Mouse (Mus musculus) testis, postnatal 14 days (tissue): ENCODE results near the gene Adgrg2.

Experiments used
- DNase-seq: peaks from one replicate; pipeline ENCODE4 v3.0.0; 2021; ENCODE audit warnings: low spot score

The Adgrg2 gene

DNA sequence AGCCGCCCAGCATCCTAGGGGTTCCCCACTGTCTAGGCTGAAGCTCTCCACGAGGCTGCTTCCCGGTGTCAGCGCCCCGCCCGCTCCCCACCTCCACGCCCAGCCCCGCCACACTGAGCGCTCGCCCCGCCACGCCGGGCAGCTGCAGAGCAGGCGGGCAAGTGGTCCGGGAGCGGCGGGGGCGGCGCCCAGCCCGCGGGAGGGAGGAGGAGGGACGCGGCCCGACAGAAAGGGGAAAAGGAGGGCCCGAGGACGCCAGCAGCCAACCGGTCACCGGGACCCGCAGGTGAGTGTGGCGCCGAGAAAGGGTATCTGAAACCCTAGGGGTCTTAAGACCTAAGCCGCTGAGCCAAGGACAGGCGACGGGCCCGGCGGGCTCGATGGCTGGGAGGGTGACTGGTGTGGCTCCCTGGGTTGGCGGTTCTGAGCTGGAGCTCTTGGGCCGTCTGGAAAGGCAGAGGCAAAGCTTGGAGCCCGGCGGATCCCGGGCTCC lies at the start of gene Adgrg2:
TSS of gene Adgrg2 (plus strand) at position 227 of the 493 bp plus-strand sequence.
- DNase-seq, result peak; percentile 7

DNA sequence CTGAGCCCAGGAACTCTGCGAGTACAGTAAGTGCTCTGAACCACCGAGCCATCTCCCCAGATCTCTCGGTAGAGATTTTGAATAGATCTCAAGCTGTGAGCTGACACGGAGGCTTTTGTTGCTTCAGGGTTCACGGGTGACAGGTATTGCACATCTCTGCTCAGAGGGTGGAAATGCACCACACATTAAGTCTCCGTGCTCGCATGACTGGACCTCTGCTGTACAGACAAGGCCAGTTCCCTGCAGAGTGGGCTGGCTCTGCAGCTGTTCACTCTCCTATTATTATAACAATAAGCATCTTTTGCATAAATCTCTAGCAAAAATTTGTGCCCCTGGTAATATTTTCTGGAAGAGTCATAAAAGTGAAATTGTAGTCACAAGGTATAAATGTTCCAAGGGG lies 39.5 kb upstream of the Adgrg2 start:
- no peak for DNase-seq

DNA sequence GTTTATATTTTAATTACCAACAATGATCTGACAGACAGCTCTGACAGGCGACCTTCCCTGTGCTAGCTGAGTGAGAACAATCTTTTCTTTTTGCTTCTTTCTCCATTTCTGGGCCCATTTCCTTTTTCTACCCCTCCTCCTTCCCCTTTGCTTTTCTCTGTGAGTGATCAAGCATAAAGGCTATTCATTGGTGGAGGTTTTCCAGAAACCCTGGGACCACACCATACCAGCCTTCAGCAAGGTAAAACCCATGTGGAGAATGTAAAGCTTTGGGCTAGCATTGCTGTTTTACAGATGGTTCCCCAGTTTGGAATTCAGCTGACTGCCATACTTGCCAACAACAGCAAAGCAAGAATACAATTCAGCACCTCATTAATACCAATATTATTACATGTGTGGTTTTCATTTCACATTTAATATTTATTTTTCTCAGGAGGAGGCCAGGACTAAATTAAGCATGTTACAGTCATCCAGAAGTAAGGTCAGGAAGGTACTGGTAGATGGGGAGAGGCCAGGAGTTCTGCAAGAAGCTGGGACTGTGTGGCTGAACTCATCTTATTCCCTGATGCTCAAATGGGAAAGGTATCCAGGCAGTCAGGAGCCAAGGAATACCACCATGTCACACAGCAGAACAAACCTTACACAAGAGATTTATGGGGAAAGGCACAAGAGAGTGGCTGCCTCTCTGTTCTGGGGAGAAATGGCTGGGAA lies 38.4 kb upstream of the Adgrg2 start:
- DNase-seq, result no peak

DNA sequence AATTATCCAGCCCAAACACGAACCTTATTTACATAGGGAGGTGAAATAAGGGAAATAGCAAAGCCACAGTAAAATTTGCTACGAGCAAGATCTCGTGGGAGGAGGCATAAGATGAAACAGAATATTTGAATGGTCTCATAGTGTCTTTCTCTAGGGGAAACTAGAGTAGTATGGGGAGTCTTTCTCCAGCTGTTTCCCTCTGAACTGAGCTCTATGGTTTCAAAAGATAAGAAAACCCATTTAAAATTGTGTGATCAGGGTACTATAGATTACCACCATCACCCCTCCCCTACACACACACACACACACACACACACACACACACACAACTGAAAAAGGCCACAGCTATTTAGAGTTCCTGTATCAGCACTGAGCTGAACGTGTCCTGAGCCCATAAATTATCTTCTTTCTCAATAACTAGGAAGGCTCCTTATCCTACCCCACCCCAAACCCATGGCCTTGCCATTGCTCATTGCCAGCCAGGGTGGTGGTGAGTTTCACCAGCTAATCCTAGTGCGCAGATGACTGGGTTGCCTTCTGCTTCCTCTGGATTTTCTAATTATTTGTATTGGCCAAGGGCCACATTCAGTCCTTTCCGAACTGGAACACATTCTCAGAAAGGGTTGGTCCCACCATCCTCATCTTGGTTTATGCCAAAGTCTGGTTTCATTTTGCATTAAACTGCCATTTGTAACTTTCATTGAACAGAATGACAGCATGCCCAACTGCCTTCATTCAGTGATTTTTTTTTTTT lies 5.6 kb upstream of the Adgrg2 start:
- no peak for DNase-seq

DNA sequence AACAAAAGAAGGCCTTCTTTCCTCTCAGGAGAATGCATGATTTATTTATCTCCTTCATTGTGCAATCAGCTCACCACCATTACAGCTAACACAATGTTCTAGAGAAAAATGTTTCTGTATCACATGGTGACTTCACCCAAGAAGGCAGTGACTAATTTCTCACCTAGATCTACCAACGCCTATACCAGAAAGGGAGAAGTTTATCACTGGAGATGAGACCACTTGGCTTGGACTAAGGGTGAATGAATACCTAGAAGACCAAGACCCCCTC lies 5.1 kb upstream of the Adgrg2 start:
- DNase-seq, result no peak

DNA sequence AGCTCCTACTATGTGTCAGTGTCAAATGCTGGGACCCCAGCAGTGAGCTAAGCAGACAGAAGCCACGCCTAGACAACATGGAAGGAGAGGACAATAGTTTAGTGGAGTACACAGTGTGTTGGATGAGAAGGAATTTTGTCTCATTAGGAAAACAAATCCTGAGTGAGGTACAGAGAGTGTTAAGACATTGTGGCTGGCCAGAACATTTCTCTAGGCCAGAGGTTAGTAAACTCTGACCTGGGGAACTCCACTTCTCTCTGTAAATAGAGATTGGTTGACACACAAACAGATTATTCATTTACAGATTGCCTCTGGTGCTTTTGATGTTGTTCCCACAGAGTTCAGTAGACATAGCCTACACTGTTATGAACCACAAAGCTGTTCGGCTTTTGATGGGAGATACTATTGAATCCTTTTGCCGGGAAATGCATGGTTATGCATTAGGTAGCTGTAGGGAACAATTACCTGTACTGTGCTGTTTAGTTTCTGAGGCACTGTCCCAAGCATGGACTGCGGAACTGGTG lies 22.5 kb downstream of the Adgrg2 start:
- DNase-seq, result no peak

DNA sequence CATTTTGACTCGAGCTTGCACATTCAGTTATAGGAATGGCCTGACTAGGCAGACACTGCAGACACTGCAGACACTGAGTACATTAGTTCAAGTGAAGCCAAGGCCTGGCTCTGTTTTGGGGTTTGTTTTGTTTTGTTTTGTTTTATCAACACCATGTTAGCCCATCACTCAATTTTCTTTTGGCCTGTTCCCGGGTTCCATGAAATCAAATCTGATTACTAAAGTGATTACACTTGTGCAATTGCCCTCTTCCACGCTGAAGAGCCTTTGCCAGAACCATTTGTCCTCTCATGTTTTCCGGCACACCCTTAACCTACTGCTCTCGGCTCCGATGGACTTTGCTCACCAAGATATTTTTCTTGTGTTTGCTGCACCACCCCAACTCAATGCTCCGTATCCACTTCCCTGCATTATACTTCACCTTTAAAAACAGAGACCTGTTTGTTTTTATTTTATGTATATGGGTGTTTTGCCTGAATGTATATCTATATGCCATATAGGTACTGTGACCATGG lies 23.4 kb downstream of the Adgrg2 start:
- no peak for DNase-seq

DNA sequence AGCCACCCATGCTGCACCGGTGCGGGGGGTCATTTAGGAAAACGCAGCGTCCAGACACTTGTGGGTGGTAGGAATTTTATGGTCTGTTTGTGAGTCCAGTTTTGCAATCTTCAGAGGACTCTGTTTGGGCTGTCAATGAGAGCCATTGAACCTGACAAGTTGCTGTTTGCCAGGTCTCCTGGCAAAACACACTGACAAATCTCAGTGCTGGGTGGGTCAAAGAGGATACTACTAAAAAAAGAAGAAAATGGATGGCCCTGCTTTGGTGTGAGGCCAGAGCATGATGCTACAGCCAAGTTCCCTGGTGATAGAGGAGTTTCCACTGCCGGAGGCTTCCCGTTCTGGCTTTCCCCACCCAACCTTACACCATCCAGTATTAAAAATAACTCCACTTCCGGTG lies 27.9 kb downstream of the Adgrg2 start:
- DNase-seq, result no peak

DNA sequence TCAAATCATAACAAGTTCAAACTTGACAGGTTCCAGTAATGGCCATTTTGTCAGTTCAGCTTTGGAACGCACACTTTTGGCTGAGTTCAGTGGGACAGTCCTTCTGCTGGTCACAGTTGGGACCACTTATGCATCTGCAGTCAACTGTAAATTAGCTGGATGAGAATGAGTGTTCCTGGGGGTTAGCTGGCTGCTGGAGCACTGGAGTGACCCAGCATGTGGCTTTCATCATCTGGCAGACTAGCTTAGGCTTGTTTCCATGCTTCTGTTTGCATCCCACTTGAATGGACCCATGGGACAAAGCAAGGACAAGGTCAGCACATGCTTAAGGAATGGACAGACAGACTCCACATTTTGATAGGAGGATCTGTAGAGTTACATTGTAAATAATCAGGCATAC lies 33.2 kb downstream of the Adgrg2 start:
- DNase-seq, result no peak

DNA sequence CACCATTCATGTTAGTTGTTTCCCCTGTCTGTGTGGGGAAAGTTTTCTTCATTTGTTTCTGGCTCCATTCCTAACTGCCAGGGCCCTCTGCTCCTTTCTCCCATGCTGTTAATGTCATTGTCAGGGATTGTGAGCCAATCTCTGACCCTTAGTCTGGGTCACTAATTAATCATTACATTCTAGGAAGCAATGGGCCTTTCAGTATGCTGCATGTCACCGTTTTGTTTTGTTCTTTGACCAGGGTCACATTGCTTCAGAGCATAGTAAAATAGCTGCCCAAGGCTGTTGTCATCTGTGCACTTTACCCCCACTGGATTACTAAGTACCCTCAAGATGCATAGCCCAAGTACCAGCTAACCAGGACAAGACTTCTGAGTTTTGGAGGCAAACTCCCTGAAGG lies 36.0 kb downstream of the Adgrg2 start:
- DNase-seq, result no peak

DNA sequence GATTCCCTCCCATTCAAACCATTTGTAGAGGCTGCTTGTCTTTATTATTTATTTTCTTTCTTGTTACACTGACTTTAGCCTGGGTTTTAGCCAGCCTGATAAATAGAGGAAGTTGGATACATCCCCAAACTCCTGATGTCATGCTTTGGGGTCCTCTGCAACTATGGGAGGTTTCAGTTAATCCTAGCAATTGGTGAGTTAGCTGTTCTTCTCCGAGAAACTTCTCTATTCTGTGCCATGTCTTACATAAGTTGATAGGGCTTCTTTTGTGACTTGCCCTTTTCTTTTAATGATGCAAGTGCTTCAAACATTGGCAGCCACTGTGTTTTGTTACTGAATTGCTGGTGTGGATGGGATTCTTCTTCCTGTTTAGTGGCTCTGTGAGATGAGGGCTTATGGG lies 36.4 kb downstream of the Adgrg2 start:
- no peak for DNase-seq

DNA sequence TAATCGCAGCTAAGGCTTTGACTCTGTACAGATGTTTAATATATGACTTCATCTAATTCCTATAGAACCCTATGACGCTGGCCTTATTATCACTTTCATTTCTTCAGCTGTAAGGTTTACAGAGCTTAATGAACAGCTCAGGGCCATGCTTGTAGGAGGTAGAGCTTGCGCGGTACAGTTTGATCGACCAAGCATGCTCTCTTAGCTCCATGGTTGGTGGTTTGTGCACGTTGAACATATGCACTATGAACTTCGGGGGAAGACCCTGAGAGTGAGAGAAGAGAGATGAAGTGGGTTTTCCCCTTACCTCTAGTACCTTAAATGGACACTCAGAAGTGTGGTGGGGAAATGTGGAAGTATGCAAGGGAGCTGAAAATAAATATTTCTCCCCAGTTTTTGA lies 41.7 kb downstream of the Adgrg2 start:
- no peak for DNase-seq

DNA sequence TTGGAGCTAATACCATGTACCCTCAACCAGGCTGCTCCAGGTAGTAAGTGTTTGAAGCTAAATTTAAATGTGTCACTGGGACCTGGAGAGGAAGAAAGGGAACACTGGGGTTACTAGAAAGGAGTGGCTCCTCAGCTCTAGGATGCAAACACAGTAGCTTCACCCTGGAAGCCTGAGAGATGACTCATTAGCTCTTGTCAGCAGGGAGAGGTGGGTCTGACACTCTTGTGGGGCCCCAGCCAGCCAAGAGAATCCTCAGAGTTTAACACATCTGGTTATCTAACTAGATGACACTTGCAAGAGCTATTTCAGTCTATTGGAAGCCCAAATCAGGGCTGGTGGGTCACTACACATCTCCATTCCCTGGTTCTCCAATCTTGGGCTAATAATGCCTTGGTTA lies 50.8 kb downstream of the Adgrg2 start:
- no peak for DNase-seq

DNA sequence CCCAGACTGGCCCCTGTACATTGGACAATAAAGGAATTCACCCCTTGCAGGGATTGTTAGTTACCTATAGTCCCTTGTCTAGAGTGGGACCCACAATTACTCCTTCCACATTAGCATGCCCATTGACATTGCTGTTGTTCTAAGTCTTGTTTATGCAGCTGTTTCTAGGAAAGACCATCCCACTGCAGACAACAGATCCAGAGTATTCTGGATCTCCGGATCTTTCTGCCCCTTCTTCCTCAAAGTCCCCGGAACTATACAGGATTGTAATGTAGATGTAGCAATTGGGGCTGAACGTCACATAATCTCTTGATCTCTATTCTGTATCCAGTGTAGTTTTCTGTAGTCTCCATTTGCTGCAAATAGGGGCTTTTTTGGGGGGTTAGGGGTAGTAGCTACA lies 57.9 kb downstream of the Adgrg2 start:
- no peak for DNase-seq

DNA sequence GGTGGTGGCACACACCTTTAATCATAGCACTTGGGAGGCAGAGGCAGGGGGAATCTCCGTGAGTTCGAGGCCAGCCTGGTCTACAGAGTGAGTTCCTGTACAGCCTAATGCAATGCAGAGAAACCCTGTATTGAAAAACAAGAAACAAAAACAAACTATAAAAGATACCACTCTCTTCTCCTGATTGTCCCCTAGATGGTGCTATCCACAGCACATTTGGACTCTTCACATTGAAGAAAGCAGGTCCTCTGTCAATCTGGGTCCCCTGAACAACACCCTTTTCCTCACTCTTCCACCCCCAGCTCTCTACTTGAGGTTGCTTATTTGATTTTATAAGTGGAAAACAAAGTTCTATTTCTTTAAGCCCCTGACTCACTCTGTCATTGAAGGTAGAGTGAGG lies 58.9 kb downstream of the Adgrg2 start:
- DNase-seq, result no peak

DNA sequence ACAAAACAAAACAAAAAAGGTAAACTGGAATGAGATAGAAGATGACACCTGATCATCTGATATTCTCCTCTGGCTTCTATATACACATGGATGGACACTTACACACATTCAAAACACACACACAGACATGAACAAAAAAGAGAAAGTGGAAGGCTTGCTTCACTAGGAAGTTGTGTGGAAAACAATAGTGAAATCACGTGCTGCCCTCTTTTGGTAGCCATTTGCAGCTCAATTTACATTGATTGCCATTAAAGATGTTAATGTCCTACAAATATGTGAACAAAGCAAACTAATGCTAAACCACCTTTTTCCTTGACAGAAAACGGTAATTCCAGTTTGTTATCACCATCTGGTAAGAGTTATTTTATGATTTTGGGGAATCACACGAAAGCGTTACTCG lies 65.2 kb downstream of the Adgrg2 start:
- DNase-seq, result no peak

DNA sequence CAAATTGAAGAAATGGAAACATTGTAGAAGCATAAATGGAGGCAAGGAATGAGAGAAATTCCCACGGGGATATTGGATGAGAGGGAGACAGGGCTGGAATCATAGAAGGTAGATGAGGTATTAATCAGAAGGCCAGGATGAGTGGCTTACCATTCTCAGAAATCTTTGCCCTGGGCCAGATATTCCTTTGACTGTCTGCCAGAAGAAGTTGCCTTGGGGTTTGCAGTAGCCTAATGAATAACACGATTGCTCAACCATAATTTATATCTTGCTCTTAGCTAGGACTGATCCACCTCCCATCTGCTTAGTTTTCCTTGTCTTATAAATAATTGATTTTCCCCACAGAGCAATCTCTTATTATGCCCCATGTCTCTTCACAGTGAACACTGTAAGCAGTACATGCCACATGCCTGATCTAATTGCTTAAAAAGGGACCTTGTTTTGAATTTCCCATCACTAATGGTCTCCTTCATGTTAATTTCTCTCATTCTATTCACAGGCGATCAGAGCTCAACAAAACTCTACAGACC lies 80.8 kb downstream of the Adgrg2 start:
- no peak for DNase-seq

DNA sequence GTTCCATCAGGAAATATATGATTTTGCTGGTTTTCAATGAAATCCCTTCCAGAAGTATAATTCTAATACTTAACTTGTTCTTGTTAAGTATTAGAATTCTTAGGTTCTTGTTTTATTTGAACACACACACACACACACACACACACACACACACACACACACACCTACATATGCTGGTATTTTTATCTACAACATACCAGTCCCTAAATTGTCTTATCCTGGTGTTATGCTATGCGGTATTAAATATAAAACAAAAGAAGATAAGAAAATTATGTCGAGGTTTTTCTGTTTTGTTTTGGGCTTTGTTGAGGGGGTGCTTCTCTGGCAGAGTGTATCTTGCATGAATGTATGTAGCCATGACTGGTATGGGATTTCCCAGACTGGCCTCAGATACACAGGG lies 99.3 kb downstream of the Adgrg2 start:
- DNase-seq, result no peak

DNA sequence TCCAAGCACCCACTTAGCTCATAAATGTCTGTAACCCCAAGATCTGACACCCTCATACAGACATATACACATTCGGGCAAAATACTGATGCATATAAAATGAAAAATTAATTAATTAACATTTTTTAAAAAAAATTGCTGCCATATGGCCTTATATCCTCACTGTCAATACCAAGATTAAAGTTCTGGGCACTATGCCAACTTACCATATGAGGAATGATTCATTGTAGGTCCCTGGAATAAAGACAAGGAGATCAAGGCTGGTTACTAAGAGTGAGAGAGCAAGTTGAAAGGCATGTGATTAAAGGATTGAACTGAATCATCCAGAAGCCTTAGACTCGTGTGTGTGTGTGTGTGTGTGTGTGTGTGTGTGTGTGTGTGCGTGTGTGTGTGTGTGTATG lies 103.8 kb downstream of the Adgrg2 start:
- no peak for DNase-seq

DNA sequence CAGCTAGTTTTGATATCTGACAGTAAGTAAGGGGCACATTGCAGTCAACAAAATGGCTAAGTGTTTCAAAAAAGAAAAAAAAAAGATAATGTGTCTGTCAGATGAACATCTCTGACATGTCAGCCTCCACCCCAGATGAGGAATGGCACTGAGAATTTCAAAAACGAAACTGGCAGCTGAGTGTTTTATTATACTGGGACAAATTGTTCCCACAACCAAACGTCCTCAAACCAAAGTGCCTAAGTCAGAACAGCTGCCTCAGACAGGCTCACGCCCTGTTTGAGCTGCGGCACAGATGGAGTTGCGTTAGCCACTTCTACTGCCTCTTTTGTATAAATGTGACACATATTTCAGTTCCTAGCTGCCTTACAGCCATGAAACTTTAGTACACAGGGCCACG lies 104.4 kb downstream of the Adgrg2 start:
- DNase-seq, result no peak

DNA sequence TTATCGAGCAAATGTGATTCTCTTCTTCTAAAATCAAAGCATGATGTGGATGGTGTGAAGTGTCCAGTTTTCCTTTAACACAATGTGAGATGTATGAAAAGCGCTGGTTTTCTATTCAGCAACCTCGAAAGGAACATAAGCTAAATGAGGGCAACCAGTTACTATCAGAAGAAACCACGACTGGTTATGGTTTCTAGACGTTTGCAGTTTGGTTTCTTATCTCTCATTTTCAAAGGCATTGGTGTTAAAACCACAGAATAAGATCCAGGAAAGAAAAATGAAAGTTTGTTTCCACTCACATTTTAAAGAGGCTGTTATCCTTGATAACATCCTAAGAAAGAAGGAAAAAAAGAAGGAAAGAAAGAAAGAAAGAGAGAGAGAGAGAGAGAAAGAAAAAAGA lies 106.0 kb downstream of the Adgrg2 start:
- DNase-seq, result no peak

DNA sequence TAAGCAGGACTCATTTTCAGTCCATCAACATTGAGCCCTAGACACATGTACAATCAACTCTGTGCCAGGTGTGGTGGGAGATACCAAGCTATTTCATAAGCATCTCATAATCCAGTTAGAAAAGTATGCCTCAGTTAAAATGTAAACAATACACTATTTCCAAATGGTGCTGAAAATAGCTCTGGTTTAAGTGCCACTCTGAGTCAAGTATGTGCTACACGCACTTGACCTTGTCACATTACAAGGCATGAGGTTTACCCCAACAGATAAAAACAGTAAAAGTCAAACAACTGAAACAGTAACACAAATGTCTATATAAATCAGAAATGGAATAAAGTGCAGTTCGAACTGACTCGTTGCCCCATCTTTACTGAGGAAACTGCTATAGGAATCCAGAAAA lies 110.6 kb downstream of the Adgrg2 start:
- DNase-seq, result no peak

DNA sequence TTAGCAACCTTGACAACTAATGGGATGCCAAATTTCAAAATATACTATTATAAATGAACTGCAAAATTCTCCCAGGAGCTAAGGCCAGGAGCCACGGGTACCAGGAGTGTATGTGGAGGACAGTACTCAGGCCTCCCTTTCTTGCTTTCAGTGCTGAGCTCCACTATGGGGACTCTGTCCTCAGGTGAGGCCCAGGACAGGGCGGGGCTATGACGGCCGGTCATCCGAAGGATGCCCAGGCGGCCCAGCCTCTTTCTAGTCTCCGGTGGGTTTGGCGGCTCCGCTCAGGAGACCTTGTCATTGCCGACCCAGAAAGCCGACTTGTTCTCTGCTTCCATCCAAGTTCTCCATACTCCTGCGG lies 111.2 kb downstream of the Adgrg2 start:
- DNase-seq, result no peak
